Mouse (Mus musculus): ENCODE data around the gene Bahcc1. TPM values are rescaled to one million over a fixed set of nuclear protein-coding genes. Genes with fewer than 3 reads are reported as not detected.

Gene Bahcc1
- polyA plus RNA-seq, 1 experiment, result 9.2 TPM

DNA sequence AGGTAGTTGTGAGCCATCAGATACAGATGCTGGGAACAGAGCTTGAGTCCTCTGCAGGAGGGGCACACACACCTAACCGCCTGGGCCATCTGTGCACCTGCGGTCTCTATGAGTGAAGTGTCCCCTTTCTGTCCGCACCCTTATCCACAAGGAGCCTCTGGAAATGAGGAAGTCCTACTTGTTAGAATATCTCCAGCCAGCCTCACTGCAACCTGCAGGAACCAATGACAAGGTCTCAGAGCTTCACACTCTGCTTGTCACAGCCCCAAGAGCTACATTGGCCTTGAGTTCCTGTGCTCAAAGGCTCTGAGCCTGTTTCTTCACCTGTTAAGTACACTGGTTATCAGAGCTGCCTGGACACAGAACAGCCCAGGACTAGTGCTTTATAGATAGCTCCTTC is 30.4 kb downstream of the Bahcc1 start:
- WGBS, result 92% methylated on average over 3 of the region's 3 CpGs
- Histone ChIP-seq H3K27me3 (replicated peaks; ENCODE audit: control insufficient read depth, insufficient read depth, low read length) (no peaks in the 10 kb centered on the region), H3K4me1 (ENCODE audit: control insufficient read depth, insufficient read depth, low read length) (peaks cover 34% of the 10 kb centered on the region), H3K27ac (ENCODE audit: insufficient read depth, low read depth, low read length) (no peak overlapping the region), H3K36me3 (ENCODE audit: control insufficient read depth, insufficient read depth, low read length) (no peaks in the 10 kb centered on the region), H3K4me3 (ENCODE audit: insufficient read depth, low read depth, low read length) (no peak overlapping the region)
- DNase-seq, result no peak
- TF ChIP-seq CTCF (conservative IDR thresholded peaks at IDR 0.05; ENCODE audit: insufficient read depth, insufficient read length, low read depth, low read length) (no peak), POLR2A (IDR thresholded peaks at IDR 0.05; ENCODE audit: low read depth, low read length) (no peak)

DNA sequence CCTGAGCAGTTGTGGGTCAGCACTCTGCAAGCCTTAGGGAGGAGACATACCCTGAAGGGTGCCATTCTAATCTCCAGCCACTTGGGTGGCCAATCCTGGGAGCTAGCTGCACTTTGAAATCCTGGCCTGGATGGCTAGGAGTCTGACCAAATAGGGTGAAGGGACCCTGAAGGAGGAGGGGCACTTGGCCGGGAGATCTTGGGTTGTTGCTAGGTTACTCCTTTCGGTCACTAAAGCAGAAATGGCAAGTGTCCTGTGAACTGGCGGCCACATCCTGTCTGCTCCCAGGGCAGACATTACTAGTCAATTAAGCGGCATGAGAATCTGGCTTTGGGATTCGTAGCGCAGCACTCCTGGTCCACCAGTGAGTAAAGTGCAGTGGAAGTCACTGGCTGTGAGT is 31.3 kb downstream of the Bahcc1 start:
- Histone ChIP-seq H3K27me3 (replicated peaks; ENCODE audit: control insufficient read depth, insufficient read depth, low read length) (no peaks in the 10 kb centered on the region), H3K4me3 (ENCODE audit: insufficient read depth, low read depth, low read length) (no peak overlapping the region), H3K36me3 (ENCODE audit: control insufficient read depth, insufficient read depth, low read length) (no peaks in the 10 kb centered on the region), H3K27ac (ENCODE audit: insufficient read depth, low read depth, low read length) (no peak overlapping the region), H3K4me1 (ENCODE audit: control insufficient read depth, insufficient read depth, low read length) (peaks cover 34% of the 10 kb centered on the region)
- 65% methylated on average over 6 of the region's 6 CpGs for WGBS
- TF ChIP-seq POLR2A (IDR thresholded peaks at IDR 0.05; ENCODE audit: low read depth, low read length) (no peak), CTCF (conservative IDR thresholded peaks at IDR 0.05; ENCODE audit: insufficient read depth, insufficient read length, low read depth, low read length) (no peak)
- DNase-seq, result peak; percentile 41

- 81% methylated on average over 5 of the region's 5 CpGs for WGBS
- TF ChIP-seq POLR2A (IDR thresholded peaks at IDR 0.05; ENCODE audit: low read depth, low read length) (no peak), CTCF (conservative IDR thresholded peaks at IDR 0.05; ENCODE audit: insufficient read depth, insufficient read length, low read depth, low read length) (no peak)
- Histone ChIP-seq H3K36me3 (ENCODE audit: control insufficient read depth, insufficient read depth, low read length) (no peaks in the 10 kb centered on the region), H3K4me3 (ENCODE audit: insufficient read depth, low read depth, low read length) (no peak overlapping the region), H3K27ac (ENCODE audit: insufficient read depth, low read depth, low read length) (no peak overlapping the region), H3K4me1 (ENCODE audit: control insufficient read depth, insufficient read depth, low read length) (peaks cover 23% of the 10 kb centered on the region), H3K27me3 (replicated peaks; ENCODE audit: control insufficient read depth, insufficient read depth, low read length) (no peaks in the 10 kb centered on the region)
- no peak for DNase-seq
Measured at GRCm38 (mm10) chr11:120265458-120265857, 32.7 kb downstream of the Bahcc1 start.

DNA sequence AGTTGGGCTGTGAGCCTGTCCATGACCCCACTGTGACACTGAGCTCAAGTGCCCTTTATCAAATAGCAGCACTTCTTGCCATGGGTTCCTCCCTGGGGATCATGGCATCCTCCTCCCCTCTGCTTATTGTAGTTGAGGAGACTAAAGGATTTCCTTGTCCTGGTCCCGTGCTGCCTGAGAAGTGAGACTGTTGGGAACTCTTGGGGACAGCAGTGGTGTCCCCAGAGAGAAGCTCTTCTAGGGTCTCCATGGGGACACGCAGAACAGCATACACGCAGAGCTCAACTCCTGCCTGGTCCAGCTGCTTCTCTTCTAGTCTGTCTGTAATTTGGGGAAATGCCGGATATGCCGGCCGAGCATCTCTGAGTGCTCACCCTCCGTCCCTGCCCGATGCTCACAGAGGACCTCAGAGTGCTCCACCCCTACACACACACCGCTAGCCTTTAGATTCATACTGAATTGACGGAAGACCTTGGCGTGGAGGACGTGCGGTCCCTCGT is 33.6 kb downstream of the Bahcc1 start:
- no peaks in the 10 kb centered on the region for H3K36me3 ChIP-seq (ENCODE audit: control insufficient read depth, insufficient read depth, low read length)
- H3K4me1 ChIP-seq (ENCODE audit: control insufficient read depth, insufficient read depth, low read length), result peaks cover 14% of the 10 kb centered on the region
- no peak overlapping the region for H3K4me3 ChIP-seq (ENCODE audit: insufficient read depth, low read depth, low read length)
- no peak overlapping the region for H3K27ac ChIP-seq (ENCODE audit: insufficient read depth, low read depth, low read length)
- no peak for TF ChIP-seq CTCF (conservative IDR thresholded peaks at IDR 0.05; ENCODE audit: insufficient read depth, insufficient read length, low read depth, low read length)
- no peak for TF ChIP-seq POLR2A (IDR thresholded peaks at IDR 0.05; ENCODE audit: low read depth, low read length)
- 77% methylated on average over 14 of the region's 14 CpGs for WGBS
- H3K27me3 ChIP-seq (replicated peaks; ENCODE audit: control insufficient read depth, insufficient read depth, low read length), result no peaks in the 10 kb centered on the region
- peak; percentile 46 for DNase-seq

GRCm38 (mm10) chr11:120267274-120267673 is 34.5 kb downstream of the Bahcc1 start:
- Histone ChIP-seq H3K36me3 (ENCODE audit: control insufficient read depth, insufficient read depth, low read length) (no peaks in the 10 kb centered on the region), H3K4me1 (ENCODE audit: control insufficient read depth, insufficient read depth, low read length) (peaks cover 6% of the 10 kb centered on the region; the same call in 1 of the 2 replicates), H3K27me3 (replicated peaks; ENCODE audit: control insufficient read depth, insufficient read depth, low read length) (no peaks in the 10 kb centered on the region), H3K4me3 (ENCODE audit: insufficient read depth, low read depth, low read length) (no peak overlapping the region), H3K27ac (ENCODE audit: insufficient read depth, low read depth, low read length) (no peak overlapping the region)
- 85% methylated on average over 2 of the region's 2 CpGs for WGBS
- no peak for TF ChIP-seq POLR2A (IDR thresholded peaks at IDR 0.05; ENCODE audit: low read depth, low read length)
- TF ChIP-seq CTCF (conservative IDR thresholded peaks at IDR 0.05; ENCODE audit: insufficient read depth, insufficient read length, low read depth, low read length), result no peak
- DNase-seq, result no peak

DNA sequence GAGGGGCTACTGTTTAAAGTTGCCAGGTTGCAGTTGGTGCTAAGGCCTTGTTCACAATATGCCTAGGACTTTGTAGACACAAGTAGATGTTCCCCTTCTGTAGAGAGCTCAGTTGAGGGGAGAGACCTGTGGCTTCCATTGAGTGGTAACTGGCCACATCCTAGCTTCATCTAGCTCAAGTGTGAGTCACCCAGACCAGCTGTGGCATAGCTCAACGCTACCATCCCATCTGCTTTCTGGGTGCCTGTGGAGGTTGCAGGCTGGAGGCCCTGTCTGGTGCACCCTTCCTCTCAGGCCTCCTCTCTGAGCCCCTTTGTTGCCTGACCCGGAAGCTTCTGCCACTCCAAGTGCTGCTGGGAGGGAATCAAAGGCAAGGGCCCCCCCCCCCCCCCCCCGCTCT is 34.9 kb downstream of the Bahcc1 start:
- no peaks in the 10 kb centered on the region for H3K27me3 ChIP-seq (replicated peaks; ENCODE audit: control insufficient read depth, insufficient read depth, low read length)
- no peak overlapping the region for H3K27ac ChIP-seq (ENCODE audit: insufficient read depth, low read depth, low read length)
- TF ChIP-seq CTCF (conservative IDR thresholded peaks at IDR 0.05; ENCODE audit: insufficient read depth, insufficient read length, low read depth, low read length), result no peak
- TF ChIP-seq POLR2A (IDR thresholded peaks at IDR 0.05; ENCODE audit: low read depth, low read length), result no peak
- peaks cover 2% of the 10 kb centered on the region; the same call in 1 of the 2 replicates for H3K4me1 ChIP-seq (ENCODE audit: control insufficient read depth, insufficient read depth, low read length)
- DNase-seq, result no peak
- H3K4me3 ChIP-seq (ENCODE audit: insufficient read depth, low read depth, low read length), result no peak overlapping the region
- no peaks in the 10 kb centered on the region for H3K36me3 ChIP-seq (ENCODE audit: control insufficient read depth, insufficient read depth, low read length)
- WGBS, result 97% methylated on average over 3 of the region's 3 CpGs

DNA sequence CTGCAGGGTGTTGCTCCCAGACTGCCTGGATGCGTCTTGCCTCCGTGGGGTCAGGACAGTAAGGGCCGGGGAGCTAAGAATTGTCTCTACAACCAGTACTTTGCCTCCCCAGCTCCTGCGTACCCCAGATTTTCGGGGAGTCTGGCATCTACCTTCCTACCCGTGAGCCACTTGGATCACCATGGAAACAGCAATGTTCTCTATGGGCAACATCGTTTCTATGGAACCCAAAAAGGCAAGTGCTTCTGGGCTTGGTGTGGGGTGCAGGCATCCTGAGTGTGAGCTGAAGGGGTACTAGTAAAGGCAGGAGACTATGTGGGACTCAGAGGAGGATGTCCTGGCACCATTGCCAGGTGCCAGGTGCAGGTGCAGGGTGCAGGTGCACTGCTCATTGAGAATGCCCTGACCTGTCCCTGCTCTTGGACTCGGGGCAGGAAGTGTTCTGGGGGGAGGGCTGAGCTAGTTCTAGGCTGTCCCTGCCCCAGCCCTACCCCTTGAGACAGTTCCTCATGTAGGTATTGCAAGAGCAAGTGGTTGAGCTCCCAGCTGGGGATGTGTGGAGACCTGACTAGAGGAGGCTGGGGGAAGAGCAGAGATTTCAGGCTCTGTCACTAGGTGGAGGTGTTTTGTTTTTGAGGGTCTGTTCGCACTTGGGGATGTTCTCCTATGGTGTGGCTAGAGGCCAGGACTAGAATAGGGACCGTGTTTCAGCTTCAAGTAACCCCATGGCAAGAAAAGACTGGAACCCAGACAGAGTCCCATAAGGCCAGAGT is 35.6 kb downstream of the Bahcc1 start:
- TF ChIP-seq CTCF (conservative IDR thresholded peaks at IDR 0.05; ENCODE audit: insufficient read depth, insufficient read length, low read depth, low read length), result no peak
- TF ChIP-seq POLR2A (IDR thresholded peaks at IDR 0.05; ENCODE audit: low read depth, low read length), result no peak
- no peaks in the 10 kb centered on the region for H3K27me3 ChIP-seq (replicated peaks; ENCODE audit: control insufficient read depth, insufficient read depth, low read length)
- no peak overlapping the region for H3K4me3 ChIP-seq (ENCODE audit: insufficient read depth, low read depth, low read length)
- WGBS, result 87% methylated on average over 10 of the region's 10 CpGs
- no peaks in the 10 kb centered on the region for H3K36me3 ChIP-seq (ENCODE audit: control insufficient read depth, insufficient read depth, low read length)
- no peaks in the 10 kb centered on the region for H3K4me1 ChIP-seq (ENCODE audit: control insufficient read depth, insufficient read depth, low read length)
- no peak for DNase-seq
- H3K27ac ChIP-seq (ENCODE audit: insufficient read depth, low read depth, low read length), result no peak overlapping the region

Data from kidney, adult 2 months (tissue).